Mouse (Mus musculus): Measurements from ENCODE around the gene Kcnj15.

DNA sequence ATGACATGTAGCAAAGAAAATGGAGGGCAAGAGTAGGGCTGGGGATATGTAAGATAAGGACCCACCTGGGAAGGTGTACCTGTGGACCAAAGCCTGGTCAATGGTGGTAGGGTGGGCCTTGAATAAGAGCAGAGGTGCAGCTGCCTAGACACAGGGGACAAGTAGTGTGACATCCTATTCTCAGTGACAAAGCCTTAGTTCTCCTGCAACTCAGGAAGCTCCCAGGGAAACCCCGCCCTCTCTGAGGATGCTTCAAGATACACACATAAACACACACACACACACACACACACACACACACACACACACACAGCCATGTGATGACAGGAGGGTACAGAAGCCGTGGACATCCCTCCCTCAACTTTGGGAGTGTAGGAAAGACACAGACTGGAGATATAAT lies 710 bp upstream of the Kcnj15 start:
- TF ChIP-seq CTCF (IDR thresholded peaks at IDR 0.05): no peak
- TF ChIP-seq POLR2A (IDR thresholded peaks at IDR 0.05; ENCODE audit: insufficient read depth, low read depth, low read length): no peak
- TF ChIP-seq EP300 (IDR thresholded peaks at IDR 0.05; ENCODE audit: insufficient read depth, low read depth, low read length): no peak

Data from heart, adult 2 months (tissue).